Mouse (Mus musculus) mouse embryonic stem cell (cell line): Measurements from ENCODE around the gene Zglp1.

Experiments used
- in situ Hi-C, 2 experiments: fragments of 300-500 bp; cut with MboI; formaldehyde crosslinking; loops; 1 replicate in 1 of 2; 3 replicates in 1 of 2; pipeline ENCODE4 v1.14.3; 2019 to 2020; ENCODE audit warnings: low sequenced_read_pairs in 2 of 2, low pct_unique_long_range_greater_than_20kb in 1 of 2, mixed read lengths in 1 of 2; ENCODE audit not compliant: unreplicated experiment in 1 of 2

The Zglp1 gene

DNA sequence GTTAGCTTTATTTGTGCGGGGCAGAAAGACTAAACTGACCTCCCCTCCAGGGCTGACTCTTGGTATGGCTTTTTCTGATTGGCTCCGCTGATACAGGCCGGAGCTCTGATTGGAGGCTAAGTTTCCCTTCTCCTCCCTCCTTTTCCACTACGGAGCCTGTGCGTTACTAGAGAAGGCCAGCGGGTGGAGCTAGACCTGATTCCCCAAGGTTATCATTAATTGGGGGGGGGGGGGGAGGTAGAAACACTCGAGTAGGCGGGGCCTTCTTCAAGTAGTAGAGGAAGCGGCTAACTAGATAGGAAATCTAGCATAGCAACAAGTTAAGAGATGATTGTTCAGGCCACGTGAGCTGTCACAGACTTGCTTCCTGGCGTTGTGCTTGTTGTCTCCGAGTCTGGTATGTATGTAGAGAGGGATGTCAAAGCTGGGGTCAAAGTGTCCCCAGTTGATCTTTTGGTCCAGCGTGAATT, 36.1 kb downstream of the Zglp1 start:
- in situ Hi-C loops = no loop called here

DNA sequence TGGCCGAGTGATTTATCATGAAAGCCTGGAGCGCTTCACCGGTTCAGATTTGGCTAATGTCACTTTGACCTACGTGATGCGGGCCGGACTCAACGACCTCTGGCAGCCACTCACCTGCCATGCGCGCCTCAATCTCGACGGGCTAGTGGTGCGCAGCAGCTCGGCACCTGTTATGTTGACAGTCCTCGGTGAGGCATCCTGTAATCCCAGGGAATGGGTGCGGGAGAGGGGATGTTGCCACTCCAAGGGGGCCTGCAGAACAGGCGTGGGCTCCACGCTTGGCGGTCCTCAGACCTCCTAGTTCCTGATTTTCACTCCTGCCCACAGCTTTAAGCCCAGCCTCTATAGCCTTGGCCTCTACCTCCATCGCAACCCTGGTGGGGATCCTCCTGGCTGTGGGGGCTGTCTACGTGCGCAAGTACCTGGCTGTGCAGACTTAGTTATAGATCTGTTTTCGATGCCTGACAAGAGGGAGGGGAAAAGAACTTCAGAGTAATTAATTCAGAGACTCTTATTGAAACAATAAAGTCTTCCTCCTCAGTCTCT, 36.8 kb downstream of the Zglp1 start:
- in situ Hi-C loops = no loop called here

DNA sequence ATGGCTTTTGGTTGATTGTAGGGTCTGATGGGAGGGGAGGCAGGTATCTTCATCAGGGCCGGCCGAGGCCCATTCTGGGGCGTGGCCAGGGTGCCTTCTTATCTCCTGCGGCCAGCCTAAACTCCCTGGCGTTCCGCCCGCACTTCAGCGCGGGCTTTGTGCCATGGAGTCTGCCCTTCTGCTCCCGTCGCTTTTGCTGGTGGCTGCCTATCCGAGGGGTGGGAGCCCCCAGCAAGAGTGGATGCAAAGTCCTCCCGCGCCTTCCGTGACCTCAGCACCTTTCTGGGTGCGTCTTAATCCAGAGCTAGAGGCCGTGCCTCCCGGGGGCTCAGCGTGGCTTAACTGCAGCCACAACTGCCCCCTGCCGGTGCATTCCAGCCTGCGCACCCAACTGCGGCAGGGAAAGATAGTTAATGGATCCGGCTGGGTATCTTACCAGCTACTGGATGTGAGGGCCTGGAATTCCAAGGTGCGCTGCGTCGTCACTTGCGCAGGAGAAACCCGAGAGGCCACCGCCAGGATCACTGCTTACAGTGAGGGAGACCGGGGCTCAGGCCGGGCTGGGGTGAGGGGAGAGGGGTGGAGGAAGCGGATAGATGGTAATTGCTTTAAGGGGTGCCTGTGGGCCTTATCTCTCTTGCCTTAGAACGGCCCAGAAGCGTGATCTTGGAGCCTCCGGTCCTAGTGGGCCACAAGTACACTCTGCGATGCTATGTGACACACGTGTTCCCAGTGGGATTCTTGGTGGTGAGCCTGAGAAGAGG, 37.4 kb downstream of the Zglp1 start, which contains the start of gene Icam4:
Gene Icam4, plus strand, starts transcription at position 83 of the 764 bp plus-strand sequence.
- in situ Hi-C loops = no loop called here

DNA sequence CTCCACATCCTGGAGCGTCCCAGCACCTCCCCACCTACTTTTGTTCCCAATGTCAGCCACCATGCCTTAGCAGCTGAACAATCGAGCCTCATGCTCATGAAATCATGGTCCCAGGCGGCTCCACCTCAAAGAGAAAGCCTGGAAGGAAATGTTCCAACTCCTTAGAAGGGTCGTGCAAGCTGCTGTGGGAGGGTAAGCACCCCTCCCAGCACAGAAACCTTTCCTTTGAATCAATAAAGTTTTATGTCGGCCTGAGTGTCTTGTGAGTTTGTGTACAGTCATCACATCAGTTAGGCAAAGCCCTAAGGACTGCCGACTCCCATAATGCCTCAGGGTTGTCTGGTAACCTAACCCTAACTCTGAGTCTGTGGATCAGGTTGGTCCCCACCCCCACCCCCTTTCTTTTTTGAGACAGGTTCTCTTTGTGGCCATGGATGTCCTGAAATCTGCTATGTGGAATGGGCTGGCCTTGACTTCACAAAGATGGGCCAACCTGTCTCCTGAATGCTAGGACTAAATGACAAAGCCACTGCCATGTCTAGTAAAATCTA, 38.3 kb downstream of the Zglp1 start:
- in situ Hi-C loops = no loop called here

DNA sequence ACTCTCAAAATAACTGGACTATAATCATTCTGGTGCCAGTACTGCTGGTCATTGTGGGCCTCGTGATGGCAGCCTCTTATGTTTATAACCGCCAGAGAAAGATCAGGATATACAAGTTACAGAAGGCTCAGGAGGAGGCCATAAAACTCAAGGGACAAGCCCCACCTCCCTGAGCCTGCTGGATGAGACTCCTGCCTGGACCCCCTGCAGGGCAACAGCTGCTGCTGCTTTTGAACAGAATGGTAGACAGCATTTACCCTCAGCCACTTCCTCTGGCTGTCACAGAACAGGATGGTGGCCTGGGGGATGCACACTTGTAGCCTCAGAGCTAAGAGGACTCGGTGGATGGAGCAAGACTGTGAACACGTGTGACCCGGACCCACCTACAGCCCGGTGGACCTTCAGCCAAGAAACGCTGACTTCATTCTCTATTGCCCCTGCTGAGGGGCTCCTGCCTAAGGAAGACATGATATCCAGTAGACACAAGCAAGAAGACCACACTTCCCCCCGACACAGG, 39.1 kb downstream of the Zglp1 start:
- in situ Hi-C loops = no loop called here

DNA sequence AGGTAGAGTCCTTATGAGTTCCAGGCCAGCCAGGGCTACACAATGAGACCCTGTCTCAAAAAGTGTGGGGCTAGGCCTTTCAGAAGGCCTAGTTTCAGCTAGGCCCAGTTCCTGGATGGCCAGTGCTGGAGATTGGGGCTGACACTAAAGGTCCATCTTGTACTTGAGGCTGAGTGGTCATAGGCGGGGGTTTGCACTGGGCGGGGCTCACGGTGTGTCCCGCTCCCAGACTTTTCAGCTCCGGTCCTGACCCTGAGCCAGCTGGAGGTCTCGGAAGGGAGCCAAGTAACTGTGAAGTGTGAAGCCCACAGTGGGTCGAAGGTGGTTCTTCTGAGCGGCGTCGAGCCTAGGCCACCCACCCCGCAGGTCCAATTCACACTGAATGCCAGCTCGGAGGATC, 40.0 kb downstream of the Zglp1 start:
- in situ Hi-C loops = no loop called here

DNA sequence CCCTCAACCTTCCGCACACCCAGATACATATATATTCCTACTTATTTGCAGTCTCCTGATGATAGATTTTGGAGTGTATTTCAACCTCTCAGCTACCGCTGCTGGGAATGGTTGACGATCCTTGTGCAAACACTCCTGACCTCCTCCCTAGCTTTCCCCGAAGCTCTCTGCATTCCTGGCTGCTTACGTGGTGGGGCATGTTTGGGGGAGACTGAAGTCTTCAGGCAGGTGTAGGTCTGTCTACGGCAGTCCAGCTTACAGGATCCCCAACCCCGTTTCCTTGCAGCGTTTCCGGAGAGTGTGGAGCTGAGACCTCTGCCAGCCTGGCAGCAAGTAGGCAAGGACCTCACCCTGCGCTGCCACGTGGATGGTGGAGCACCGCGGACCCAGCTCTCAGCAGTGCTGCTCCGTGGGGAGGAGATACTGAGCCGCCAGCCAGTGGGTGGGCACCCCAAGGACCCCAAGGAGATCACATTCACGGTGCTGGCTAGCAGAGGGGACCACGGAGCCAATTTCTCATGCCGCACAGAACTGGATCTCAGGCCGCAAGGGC, 41.6 kb downstream of the Zglp1 start:
- in situ Hi-C loops = no loop called here

DNA sequence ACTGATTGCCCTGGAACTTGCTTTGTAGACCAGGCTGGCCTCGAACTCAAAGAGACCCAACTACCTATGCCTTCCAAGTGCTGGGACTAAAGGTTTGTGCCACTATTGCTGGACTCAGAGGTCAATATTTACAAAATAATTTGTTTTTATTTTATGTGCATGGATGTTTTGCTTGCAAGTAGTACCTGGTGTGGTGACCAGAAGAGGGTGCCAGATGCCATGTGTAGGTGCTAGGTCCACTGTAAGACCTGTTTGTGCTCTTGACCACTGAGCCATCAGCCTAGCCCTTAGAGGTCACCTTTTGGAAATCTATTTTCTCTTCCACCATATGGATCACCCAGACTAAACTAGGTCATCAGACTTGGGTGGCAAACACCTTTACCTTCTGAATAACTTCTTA, 44.2 kb downstream of the Zglp1 start:
- in situ Hi-C loops = no loop called here

DNA sequence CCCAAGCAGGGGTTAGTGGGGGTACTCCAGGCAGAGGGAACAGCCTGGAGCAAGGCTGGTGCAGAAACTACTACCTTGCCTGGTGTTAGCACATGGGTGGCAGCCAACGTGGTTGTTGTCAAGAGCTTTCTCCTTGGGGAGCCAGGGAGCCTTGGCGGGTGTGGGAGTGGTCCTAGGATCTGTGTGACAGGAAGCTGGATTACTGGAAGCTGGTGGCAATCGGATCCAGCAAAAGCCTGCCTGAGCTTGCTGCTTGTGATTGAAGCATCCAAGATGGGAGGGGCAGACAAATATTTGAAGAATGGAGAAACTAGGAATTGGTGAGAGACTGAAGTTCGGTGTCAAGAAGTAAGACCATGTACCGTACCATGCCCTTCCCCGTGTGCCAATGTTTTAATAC, 44.6 kb downstream of the Zglp1 start:
- in situ Hi-C loops = no loop called here

DNA sequence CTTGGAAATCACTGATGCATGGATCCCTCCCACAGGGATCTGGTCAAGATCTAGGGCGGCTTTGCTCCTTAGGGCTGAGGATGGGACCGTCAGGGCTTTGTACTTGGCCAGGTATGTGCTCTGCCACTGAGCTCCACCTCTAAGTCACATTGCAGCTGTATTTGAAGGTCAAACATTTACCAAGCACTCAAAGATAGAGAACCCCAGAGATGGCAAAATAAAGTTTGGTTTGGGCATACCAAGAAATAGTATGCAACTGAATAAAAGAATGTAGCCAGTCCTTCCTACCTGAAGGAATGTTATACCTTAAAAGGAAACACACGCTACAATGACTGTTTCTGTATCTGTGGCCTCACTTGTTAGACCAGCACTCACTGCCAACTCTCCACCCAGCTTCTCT, 45.5 kb downstream of the Zglp1 start:
- in situ Hi-C loops = no loop called here

DNA sequence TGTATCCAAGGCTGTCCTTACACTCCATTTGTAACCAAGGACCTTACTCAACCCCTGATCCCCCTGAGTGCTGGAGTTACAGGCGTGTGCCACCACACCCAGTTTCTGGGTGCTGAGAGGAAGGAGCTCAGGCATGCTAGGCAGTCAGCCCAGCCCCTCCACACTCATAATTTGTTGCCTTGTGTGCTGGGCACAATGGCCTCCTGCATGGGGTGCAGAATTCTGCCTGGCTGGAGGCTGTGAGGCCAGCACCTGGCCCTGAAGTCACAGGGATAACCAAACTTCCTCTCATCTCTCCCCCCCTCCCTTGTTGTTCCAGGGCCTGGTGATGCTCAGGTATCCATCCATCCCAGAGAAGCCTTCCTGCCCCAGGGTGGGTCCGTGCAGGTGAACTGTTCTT, 48.3 kb downstream of the Zglp1 start:
- in situ Hi-C loops = no loop called here

DNA sequence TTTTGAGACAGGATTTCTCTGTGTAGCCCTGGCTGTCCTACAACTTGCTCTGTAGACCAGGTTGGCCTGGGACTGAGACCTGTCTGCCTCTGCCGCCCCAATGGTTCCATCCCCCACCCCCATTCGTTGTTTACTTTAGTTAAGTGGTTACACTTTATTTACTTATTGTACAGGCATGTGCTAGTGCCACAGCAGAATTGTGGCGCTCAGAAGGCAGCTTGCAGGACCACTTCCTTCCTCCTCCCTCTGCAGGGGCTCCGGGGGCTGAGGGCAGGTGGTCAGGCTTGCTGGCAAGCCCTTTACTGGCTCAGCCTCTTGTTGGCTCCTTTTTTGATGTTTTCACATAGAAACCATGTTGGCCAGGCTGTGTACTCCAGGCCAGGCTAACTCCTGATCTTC, 49.7 kb downstream of the Zglp1 start:
- in situ Hi-C loops = no loop called here

DNA sequence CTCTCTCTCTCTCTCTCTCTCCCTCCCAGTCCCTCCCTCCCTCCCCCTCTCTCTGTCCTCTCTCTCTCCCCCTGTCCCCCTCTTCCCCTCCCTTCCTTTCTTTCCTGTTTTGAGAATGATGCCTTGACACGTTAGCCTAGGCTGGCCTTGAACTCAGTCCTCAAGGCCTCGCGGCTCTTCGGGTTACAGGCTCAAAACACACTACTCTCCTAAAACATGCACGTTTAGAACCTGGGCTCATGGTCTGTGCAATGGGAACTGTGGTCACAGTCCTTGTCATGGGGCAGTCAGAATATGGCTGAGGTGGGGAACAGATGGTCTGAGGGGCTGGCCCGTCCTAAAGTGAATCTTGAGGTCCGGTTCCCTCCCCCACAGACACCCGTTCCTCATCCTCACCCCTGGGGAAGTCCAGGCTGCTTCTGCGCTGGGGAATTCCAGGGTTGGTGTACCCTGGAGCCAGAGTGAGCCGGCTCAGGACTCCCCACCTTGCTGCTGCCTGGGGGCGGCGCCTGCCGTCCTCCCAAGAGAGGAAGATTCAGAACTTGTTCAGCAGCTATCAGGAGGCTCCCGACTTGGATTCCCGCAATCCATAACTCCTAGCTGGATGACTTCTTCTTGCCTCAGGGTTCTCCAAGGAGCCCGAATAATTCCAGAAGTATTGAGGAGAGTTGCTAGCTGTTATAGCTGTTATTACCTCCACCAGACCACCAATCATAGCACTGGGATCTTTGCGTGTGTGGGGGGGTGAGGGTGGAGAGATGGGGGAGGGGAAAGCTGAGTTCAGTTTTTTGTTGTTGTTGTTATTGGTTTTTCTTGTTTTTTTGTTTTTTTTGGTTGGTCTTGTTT, 50.3 kb downstream of the Zglp1 start:
- in situ Hi-C loops = no loop called here

DNA sequence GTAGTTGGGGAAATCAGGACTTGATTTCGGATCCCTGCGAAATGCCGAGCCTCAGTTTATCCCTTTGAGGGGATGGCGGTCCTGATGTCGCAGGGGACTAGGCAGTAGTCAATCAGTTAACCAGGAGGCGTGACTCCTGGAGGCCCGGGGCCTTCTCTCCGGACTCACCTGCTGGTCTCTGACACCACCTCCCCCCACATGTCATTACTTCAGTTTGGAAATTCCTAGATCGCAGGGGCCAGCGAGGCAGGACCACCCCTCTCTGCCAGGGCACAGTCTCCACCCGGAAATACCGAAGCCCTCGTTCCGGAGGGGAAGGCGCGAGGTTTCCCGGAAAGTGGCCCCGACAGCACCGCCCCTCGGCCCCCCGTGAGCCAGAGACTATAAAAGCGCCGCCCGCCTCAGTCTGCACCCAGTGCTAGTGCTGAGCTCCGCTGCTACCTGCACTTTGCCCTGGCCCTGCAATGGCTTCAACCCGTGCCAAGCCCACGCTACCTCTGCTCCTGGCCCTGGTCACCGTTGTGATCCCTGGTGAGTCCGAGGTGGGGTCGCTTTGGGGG, 51.2 kb downstream of the Zglp1 start, which contains the start of gene Icam1:
Gene Icam1, plus strand, starts transcription at position 415 of the 560 bp plus-strand sequence.
- in situ Hi-C loops = no loop called here

DNA sequence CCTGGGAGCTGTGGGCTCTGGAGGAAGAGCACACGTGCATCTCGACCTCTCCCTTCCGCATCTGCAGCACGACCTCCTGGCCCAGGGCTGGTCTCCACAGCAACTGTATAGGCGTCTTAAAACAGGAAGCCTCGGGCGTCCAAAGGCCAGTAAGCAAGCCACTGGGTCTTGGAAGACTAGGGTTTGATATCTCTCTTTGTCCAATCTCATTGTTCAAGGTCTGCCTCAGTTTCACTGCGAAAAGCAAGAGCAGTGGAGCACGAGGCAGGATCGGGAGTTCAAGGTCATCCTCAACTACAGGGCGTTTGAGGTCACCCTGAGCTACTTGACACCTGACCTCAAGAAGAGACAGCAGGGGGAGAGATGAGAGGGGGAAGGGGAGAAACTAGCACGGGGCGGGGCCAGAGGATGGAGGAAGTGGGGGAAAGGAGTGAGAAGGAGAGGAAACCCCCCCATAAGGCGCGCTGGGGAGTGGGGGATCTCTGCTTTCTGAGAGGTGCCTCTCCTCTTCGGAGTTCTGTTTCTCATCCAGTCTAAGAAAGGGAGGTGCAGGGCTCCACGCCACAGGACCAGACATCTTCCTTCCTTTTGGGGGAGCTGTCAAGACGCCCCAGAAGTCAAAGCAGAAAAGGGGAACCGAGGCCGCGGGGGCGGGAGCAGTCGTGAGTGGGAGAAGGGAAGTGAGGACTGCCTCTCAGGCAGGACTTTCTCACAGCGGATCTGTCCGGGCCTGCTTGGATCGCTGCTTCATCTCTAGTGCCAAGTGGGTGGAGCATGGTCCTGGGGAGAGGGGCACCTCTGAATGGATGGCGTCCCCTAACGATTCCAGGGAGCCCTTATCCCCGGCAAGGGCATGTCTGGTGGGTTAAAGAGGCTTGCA, 52.0 kb downstream of the Zglp1 start:
- in situ Hi-C loops = no loop called here
